Mouse (Mus musculus) CD4-positive, CD25-positive, alpha-beta regulatory T cell, adult 4 months (primary cell): ENCODE results near the gene Tmem209. TPM values are rescaled to one million over a fixed set of nuclear protein-coding genes. Genes with fewer than 3 reads are reported as not detected.

Source experiments
- ATAC-seq: one replicate; pipeline ENCODE4 v1.8.0; 2017
- polyA plus RNA-seq, 2 experiments: library from polyadenylated mRNA; unstranded; fragments of 100-300 nt; shearing (Covaris generic); gene quantifications; one replicate each; pipeline ENCODE4 v1.2.1; 2017

Gene Tmem209
- polyA plus RNA-seq, 2 experiments from 2014 or later = 59.9 to 60.8 TPM

DNA sequence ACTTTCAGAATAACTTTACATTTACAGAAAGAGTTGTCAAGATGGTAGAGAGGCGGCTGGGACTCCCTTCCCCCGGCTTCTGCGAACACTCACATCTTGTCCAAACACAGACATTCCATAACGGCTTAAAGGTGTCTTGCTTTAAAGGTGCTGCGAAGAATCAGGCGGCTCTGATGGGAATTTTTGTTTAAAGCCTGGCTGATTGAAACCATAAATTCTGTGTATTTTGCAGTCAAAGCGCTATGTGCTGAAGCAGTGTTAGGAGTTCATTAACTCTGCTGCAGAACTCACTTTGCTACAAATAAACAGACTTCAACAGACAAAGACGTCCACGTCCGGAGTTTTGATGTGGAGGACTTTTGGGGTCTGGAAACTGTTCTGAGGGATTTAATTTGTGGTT, 28.7 kb upstream of the Tmem209 start:
- no peak for ATAC-seq

DNA sequence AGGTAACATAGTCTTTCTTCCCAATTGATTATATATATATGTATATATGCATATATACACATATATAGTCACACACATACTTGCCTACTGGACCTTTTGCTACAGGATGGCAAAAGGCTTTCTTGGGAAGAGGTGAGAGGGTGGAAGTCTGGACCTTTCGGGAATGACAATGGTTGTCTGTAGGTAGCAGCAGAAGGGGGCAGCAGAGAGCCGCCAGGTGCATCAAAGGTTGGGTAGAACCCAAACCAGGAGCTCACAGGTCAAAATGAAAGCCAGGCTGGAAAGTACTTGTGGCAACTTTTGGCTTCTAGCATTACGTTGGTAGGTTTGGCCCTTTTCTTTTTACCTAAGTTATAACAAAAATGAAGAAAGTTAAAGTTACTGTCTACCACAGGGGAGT, 25.8 kb upstream of the Tmem209 start:
- no peak for ATAC-seq

DNA sequence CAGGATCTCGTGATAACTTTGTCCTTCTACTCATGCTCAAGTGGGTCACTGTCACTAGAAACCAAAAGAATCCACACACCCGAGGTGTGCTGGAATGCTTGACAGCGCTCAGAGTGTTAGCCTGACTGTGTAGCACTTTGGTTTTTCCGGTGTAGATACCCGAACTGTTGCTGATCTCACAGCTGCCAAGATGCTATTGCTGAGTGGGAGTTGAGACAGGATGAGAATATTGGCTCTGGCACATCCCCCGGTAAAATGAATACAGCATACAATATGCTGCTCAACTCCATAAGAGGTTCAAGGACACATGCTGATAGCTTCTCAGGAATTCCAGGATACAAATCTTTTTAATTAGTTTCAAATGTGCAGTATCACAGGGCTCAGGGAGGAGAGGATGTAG, 19.2 kb upstream of the Tmem209 start:
- no peak for ATAC-seq

DNA sequence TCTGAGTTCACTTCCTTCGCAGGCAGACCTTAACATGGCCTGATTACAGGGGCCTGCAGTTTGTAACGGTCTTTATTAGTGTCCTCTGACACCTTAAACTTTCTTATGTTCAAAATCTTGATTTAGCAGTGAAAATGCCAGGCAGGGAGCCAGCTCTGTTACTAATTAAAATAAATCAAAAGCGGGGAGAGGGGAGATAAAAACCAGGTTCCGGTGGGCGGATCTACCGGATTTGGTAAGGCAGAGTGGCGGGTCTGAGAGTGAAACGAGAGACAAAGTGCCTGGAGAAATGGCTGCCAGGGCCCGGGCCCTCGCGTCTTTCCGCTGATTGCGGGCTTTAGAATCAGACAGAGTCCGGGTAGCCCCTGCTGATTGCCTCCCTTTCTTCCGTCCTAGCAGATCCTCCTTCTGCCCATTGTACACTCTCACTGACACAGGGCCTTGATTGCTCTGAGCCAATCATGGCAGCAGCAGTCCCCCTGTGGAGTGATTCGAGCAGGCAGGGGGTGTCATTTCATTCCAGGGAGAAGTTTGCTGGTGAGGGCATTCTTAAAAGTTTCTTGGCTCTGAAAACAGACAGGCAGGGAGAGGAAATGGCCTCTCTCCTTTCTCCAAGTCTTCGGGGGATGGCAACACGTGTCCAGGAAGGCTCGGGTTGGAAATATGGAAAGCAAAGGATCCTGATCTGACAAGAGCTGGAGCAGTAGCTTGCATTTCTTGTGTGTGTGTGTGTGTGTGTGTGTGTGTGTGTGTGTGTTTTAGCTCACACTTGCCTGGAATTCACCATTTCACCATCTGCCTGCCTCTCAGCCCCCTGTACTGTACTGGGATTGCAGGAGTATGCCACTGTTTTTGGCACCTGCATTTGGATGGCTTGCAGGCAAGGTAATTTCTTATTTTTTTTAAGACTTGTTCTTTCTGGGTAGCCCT, 17.3 kb upstream of the Tmem209 start:
- no peak for ATAC-seq

DNA sequence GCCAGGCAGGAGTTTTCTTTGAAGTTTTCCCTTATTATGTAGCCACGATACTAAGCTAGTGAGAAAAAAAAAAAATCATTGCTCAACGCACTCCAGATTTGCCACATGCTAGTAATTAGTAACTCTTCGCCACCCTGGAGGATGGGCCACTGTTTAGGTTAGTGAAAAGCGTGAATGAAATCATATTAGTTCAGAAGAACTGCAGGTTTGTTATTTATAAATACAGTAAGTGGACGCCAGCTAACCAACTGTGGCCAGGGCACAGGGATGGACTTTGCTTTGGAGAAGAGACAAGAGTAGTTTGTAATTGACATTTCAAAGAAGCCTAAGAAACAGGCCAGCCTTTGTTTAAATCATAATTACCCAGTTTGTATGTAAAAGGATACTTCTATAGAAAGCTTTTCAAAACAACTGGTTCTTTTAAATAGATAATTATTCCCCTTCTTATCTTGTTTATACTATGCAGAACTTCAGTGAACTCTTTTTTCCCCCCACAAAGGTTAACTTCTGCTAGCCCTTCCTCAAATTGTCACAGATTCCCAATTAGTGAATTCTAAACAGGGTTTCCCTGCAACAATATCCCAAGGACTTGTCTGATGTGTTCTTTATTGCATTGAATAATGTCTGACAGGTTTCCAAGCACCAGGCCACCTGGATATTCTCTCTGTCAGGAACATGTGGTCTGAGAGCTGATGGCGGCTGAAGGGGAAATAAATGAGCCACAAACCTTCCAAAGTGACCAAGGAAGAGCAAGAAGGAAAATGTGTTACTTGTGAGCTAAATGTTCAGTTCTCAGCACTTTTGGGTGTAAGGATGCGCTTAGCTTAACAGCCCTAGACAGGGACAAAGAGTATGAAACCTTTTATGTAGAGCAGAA, 16.1 kb upstream of the Tmem209 start:
- ATAC-seq = no peak

DNA sequence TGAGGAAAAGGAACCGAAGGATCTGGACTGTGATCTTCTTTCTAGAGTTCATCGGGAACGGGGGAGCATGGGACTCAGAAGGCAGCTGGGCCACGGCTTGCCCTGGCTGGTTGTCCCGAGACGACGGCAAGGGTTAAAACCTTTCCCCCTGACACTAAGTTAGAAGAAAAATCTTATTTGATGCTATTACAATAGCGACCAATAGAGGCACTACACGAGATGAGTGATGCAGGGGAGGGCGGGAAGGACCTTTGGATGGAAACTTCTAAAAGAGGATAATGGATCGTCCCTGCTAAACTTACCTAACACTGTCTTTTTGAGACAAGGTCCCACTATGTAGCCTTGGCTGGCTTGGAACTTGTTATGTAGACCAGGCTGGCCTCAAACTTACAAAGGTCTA, 10.8 kb upstream of the Tmem209 start:
- ATAC-seq = no peak

DNA sequence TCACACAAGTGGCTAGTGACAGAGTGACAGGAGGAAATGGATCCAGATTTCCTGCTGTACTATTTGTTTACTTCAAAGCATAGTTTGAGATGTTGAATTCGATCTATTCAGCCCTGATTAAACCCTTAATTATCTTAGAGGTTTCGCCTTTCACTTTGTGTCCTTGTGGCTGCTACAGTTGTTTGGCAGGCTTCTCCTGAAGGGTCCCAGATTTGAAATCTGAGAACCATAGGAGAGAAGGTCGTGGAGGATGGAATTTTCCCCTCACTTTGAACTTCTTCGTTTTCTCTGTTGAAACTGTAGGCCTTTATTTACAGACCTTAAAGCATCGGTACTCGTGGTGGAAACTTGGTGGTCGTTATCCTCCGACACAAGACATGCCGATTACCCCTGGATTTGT, 4.7 kb upstream of the Tmem209 start:
- no peak for ATAC-seq

DNA sequence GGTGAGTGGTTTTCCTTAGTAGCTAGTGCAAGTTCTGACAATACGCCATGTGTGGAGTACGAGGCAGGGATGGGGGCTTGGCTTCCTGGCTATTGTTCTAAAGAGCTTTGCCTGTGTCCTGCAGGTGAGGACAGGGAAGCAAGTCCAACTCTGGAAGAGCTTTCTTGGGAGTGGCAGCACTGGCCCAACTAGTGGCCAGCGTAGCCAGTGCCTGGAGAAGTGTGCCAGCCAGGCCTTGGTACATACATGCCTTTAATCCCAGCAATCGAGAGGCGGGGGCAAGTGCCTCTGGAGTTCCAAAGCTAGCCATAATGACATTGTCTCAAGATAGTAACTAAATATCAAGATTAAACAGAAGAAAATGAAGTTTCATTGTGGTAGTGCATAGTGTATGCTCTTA, 708 bp upstream of the Tmem209 start:
- no peak for ATAC-seq

DNA sequence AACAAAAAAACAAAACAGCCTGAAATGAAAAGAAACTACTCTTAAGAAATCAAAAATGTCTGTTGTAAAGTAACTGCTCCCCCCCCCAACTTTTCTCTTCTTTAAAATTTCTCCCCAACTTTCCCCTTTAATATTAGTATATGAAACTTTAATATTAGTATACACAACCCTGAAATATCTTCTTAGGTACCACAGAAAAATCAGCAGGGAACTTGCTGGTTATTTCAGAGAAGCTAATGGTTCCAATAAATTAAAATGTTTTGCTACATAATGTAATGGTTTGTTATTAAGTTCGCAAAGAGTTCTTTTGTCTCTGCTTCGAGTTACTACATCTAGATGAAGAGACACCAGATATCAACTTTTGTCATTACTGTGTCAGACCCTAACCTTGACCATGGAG, 759 bp downstream of the Tmem209 start:
- ATAC-seq = no peak

DNA sequence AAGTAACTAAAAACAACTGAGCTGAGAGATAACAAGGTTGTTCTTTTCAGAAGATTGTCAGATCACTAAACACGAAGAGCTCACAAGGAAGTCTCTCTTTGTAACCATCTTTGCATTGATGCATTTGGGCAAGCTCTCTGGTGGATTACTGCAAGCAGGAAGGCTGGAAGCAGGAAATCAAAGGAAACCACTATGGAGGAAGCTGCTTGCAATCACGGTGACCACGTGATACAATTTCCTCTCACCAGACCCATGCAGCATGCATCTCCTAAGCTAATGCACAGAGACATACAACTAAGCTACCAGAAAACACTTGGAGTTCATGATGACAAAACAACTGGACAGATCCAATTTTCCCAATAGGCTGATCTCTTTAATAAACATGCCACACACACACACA, 10.5 kb downstream of the Tmem209 start:
- peak; percentile 85 for ATAC-seq

DNA sequence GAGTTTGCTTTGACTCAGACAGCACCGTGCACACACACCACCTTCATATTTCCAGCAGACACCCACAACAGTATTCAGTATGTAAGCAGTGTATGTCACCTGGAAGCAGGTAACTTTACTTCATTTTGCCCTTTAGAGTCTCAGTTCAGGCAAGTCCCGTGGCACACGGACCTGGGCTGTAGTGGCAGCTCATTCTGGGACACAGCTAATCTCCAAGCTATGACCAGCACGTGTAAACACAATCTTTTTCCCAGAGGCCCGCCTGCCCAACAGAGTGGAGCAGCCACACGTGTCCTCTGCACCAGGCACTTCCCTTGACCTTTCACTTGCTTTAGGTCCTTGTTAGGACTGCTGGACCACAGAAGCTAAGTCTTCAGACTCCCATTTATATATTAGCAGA, 23.1 kb downstream of the Tmem209 start:
- no peak for ATAC-seq

DNA sequence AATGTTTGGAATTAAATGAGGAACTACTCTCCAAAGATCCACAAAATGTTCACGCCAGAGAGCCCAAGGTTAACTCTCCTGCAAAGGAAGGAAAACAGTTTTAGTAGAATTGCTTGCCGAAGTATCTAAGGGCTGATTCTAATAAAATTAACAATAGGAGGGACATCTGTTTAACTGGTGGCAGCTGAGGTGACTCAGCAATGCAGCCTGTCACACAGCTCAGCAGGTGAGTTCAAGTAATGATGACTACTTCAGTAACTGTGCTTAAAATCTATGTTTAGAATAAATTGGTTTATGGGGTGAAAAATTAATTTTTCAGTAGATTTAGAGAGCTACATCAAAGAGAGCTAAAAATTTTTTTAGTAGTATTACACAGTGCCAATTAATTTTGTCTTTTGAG, 26.7 kb downstream of the Tmem209 start:
- ATAC-seq = no peak

DNA sequence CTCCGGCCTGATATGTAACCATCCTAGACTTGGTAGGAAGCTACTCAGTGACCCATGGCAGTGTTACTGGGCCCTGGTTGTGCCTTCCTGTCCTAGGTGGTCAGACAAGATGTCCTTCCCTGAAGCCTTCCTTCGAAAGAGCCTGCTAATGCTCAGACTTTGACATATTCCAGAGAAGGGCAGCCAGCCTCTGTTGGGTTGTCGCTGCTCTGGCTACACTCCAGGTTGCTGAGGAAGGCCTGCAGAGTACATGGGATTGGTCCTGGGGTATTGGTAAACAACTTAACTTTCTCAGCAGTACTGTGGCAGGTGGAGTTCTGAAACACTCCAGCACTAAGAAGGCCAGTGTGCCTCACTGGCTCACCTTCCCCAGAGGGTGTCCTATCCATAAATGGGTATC, 30.2 kb downstream of the Tmem209 start:
- ATAC-seq = no peak

DNA sequence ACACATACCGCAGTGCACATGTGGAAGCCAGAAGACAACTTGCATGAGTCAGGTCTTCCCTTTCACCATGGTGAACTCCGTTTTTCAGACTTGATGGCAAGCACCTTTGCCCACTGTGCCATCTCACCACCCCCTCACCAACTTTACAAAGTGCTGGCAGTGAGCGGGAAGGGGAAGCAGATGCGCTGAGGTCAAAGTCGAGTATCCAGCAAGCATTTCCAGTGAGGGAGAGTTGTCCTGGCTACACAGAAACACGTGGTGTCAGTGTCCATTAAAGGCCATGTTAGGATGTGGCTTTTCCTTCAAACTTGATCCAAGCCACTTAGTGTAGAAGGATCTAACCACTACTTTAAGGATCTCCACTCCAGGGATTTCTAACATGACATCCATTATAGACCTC, 31.8 kb downstream of the Tmem209 start:
- ATAC-seq = no peak

DNA sequence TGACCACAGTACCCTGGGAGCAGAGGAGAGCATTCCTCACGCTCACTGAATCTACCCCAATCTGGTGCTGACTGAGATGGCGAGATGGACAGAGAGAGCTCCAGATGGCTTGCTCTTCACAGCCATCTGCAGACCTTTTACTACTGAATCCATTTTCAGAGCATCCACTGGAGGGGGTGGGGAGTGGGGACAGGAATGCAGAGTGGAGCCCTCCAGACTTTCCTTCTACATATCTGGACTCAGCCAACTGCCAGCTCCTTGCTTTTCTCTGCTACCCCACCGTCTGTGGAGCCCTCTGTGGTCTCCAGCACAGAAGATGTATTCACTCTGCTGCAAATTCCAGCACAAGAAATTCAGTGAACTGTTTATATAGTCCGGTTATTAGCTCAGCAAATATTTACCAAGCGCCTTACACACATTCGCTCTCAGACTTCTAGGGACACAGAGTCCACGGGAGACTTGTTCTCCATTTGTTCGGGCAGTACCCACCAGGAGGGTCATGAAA, 32.3 kb downstream of the Tmem209 start:
- ATAC-seq = no peak

DNA sequence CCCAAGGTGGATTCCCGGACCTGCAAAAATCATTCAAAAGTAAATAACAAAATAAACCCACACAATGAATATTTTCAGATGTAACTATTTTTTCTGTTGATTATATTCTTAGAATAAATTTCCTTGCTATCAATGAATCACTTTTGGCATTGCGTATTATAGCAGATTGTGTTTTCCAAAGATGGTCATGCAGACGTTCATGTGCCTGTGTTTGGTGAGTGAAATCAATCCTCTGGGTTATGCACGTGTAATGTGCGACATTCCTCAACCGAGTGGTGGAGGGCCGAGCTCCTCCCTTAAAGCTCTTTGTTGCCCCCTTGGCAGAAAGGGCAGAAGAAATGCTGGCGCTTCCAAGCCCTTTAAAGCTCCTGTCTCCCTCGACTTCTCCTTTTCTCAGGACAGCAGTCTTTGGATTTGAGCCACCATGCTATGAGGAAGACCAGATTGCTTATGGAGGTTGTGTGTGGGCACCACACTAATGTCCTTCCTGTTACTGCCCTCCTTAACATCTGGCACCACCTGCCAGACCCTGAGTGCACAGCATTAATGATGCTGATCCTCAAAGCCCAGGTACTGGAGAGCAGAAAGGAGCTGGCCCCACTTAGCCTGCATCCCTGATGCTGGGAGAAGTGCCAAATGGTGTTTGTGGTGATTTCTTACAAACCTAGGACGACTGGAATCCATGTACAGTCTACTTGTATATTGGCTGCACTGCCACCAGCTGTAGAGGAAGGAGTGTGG, 33.4 kb downstream of the Tmem209 start:
- ATAC-seq = no peak

DNA sequence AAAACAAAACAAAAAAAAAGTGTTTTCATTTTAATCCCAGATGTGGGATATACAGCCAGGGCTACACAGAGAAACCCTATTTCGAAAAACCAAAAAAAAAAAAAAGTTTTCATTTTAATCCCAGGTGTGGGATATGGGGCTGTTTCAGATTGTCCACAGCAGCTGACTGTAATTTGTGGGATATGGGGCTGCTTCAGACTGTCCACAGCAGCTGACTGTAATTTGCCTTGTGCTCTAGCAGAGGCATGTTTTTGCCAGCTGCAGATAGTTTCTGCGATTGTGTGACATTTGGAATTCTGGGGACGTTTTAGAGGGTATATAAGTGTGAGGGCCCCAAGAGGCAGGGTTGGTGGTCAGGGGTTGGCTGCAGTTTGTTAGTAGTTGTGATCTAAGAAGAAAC, 37.9 kb downstream of the Tmem209 start:
- ATAC-seq = no peak

DNA sequence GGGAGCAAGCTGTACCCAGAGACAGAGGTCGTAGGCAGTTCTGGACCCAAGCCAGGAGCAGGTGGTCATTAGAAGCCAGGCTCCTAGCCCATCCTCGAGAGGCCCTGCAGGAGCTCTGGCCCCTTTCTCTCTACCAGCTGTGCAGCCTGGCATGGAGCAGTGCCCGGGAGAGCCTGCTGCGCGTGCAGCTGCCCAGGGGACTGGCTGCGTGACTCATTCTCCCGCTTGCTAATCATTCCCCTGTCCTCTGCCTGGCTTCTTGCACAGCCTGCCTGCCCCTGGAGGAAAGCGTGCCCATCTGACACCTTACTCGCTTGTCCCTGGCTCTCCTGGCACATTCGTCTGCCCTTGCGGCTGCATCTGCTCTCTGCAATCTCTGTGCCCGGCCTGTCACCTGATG, 40.2 kb downstream of the Tmem209 start:
- ATAC-seq = no peak

DNA sequence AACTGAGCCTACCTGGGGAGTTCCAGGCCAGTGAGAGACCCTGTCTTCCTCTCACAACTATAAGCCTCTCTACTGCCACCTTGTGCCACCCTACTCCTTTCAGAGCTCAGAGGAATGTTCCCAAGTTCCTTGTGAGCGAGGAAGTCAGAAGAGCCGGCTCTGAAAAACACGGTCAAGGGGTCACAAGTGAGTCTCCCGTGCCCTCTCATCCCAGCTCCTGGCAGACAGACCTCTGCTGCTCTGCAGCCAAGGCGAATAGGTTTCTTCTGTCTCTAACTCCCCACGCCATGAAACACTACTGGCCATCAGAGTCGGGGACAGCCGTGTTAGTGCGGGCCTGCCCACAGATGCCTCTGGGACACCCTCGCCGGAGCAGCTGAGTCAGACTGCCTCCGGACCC, 40.9 kb downstream of the Tmem209 start:
- ATAC-seq = no peak

DNA sequence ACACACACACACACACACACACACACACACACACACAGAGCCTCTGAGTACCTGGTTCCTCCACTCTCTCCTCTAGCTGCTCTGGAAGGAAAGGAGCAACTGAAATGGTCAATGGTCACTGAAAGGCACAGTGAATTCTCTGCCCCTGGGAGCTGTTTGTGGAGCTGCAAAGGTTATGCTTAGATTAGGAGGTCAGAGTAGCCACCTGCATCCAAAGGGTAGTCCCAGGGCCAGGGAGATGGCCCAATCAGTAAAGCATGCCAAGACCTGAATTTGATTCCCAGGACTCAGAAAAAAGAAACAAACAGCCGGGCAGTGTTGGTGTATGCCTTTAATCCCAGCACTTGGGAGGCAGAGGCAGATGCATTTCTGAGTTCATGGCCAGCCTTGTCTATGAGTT, 41.5 kb downstream of the Tmem209 start:
- ATAC-seq = no peak

DNA sequence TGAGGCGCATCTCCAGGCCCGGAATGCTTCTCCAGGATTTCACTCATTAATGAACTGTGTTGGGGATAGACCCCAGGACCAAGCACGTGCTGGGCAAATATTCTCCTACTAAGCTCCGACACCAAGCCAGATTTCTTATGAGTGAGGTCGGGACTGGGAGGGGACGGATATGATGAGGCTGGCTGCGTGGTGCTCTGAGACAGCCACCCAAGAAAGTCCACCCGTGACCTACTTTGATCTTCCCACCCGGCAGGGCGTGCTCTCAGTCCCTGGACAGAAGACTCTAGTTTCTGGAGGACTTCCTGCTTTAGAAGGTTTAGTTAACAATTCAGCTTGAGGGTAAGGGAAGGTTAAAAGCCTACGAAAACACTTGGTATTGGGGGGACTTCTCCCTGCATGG, 44.0 kb downstream of the Tmem209 start:
- ATAC-seq = no peak

DNA sequence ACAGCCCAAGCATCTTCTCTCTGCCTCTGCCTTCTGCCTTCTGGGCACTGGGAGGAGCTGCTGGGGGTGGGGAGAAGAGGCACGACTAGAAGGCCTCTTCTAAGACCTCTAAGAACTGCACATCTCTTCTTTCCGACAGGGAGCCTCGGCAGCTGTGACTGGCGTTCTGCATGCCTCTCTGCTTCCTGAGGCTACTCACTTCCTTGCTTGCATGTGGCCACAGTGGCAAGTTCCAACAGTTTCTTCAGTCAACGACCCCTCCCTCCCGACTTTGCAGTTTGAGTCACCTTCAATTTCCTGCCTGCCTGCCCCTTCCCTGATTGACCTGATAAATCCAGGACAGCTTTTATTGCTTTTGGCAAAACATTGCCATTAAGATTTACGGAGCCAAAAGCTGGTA, 46.8 kb downstream of the Tmem209 start:
- ATAC-seq = no peak

DNA sequence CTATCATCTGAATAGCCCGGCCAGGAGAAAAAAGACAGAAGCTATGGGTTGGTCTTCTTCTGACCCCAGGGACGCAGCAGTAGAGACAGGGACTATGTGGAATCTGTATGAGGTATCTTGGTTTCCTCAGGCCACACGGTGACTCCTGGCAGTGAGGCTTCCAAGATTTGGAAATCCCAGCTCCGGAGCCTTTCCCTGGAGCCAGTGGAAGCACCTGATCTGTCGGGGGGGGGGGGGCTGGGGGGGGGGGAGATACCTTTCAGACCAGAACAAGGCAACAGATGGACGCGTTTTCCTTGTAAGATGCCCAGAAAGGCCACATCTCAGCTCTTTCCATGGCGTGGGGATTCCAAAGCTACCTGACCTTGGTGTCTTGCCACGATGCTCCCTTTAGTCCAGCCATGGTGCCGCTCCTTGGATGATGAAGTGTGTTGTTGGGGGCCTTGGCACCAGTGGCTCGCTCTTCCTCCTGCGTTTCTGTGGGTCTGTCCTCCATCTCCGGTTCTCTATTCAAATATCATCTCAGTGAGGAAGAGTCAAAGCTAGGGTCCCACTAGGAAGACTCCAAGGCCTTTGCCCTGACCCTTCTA, 47.7 kb downstream of the Tmem209 start:
- no peak for ATAC-seq
